Mouse (Mus musculus): ENCODE measurements around the gene Trip10.

DNA sequence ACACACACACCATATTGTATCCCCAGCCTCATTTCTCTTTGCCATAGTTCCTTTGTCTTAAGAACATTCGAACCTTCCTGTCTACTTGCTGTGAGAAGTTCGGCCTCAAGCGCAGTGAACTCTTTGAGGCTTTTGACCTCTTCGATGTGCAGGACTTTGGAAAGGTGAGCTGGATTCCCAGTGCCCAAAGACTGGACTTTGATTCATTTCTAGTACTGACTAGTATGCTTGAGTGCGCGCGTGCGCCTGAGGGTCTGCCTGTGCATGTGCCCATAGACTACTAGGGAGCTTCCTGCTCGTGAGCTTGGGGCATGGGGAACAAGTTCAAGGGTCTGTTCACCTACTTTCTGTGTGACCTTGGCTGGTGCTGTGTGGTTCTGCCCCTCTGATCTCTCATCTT lies 46.7 kb downstream of the Trip10 start:
- TF ChIP-seq EP300 (IDR thresholded peaks at IDR 0.05; ENCODE audit: low read depth) (no peak), CTCF (IDR thresholded peaks at IDR 0.05; ENCODE audit: low read depth) (no peak)
